Mouse (Mus musculus): Measurements from ENCODE around the gene Rin3. TPM values are rescaled to one million over a fixed set of nuclear protein-coding genes. Genes with fewer than 3 reads are reported as not detected.

Gene Rin3
- total and polyA plus RNA-seq, 2 experiments from 2014 or later, result 1.9 to 3.3 TPM

GRCm38 (mm10) chr12:102413171-102413570 lies 130.3 kb downstream of the Rin3 start:
- 84% methylated on average over 13 of the region's 13 CpGs for WGBS
- Histone ChIP-seq H3K27me3 (ENCODE audit: insufficient read depth, low read length) (no peaks in the 10 kb centered on the region), H3K9ac (no peak overlapping the region), H3K4me3 (ENCODE audit: low read depth, low read length) (no peak overlapping the region), H3K4me2 (ENCODE audit: low read depth) (no peak overlapping the region), H3K4me1 (ENCODE audit: insufficient read depth) (no peaks in the 10 kb centered on the region), H3K27ac (ENCODE audit: low read depth, low read length) (no peak overlapping the region), H3K9me3 (ENCODE audit: low read length) (no peaks in the 10 kb centered on the region), H3K36me3 (ENCODE audit: insufficient read depth) (0 out of 2 replicates have a peak, but pooled peaks cover 3% of the 10 kb centered on the region)
- TF ChIP-seq CTCF (IDR thresholded peaks at IDR 0.05; ENCODE audit: low read depth), result no peak
- ATAC-seq (no peak), DNase-seq (no peak)

GRCm38 (mm10) chr12:102414686-102415085 lies 131.8 kb downstream of the Rin3 start:
- DNase-seq, result no peak
- no peaks in the 10 kb centered on the region for H3K9me3 ChIP-seq (ENCODE audit: low read length)
- no peak overlapping the region for H3K27ac ChIP-seq (ENCODE audit: low read depth, low read length)
- no peak for TF ChIP-seq CTCF (IDR thresholded peaks at IDR 0.05; ENCODE audit: low read depth)
- H3K4me2 ChIP-seq (ENCODE audit: low read depth), result no peak overlapping the region
- H3K4me1 ChIP-seq (ENCODE audit: insufficient read depth), result no peaks in the 10 kb centered on the region
- H3K36me3 ChIP-seq (ENCODE audit: insufficient read depth), result 0 out of 2 replicates have a peak, but pooled peaks cover 3% of the 10 kb centered on the region
- WGBS, result 91% methylated on average over 6 of the region's 6 CpGs
- H3K4me3 ChIP-seq (ENCODE audit: low read depth, low read length), result no peak overlapping the region
- no peaks in the 10 kb centered on the region for H3K27me3 ChIP-seq (ENCODE audit: insufficient read depth, low read length)
- no peak overlapping the region for H3K9ac ChIP-seq
- no peak for ATAC-seq

- no peak for TF ChIP-seq CTCF (IDR thresholded peaks at IDR 0.05; ENCODE audit: low read depth)
- Histone ChIP-seq H3K36me3 (ENCODE audit: insufficient read depth) (0 out of 2 replicates have a peak, but pooled peaks cover 3% of the 10 kb centered on the region), H3K27ac (ENCODE audit: low read depth, low read length) (no peak overlapping the region), H3K27me3 (ENCODE audit: insufficient read depth, low read length) (no peaks in the 10 kb centered on the region), H3K9me3 (ENCODE audit: low read length) (no peaks in the 10 kb centered on the region), H3K4me2 (ENCODE audit: low read depth) (no peak overlapping the region), H3K4me1 (ENCODE audit: insufficient read depth) (no peaks in the 10 kb centered on the region), H3K9ac (no peak overlapping the region), H3K4me3 (ENCODE audit: low read depth, low read length) (no peak overlapping the region)
- ATAC-seq (peak; percentile 35), DNase-seq (no peak)
- WGBS, result 40% methylated on average over 7 of the region's 7 CpGs
Observed at GRCm38 (mm10) chr12:102416391-102416837, 133.6 kb downstream of the Rin3 start.

GRCm38 (mm10) chr12:102416955-102417510 lies 134.2 kb downstream of the Rin3 start:
- Histone ChIP-seq H3K9ac (no peak overlapping the region), H3K27me3 (ENCODE audit: insufficient read depth, low read length) (no peaks in the 10 kb centered on the region), H3K4me3 (ENCODE audit: low read depth, low read length) (no peak overlapping the region), H3K36me3 (ENCODE audit: insufficient read depth) (0 out of 2 replicates have a peak, but pooled peaks cover 3% of the 10 kb centered on the region), H3K27ac (ENCODE audit: low read depth, low read length) (no peak overlapping the region), H3K9me3 (ENCODE audit: low read length) (no peaks in the 10 kb centered on the region), H3K4me2 (ENCODE audit: low read depth) (no peak overlapping the region), H3K4me1 (ENCODE audit: insufficient read depth) (no peaks in the 10 kb centered on the region)
- 80% methylated on average over 7 of the region's 7 CpGs for WGBS
- no peak for TF ChIP-seq CTCF (IDR thresholded peaks at IDR 0.05; ENCODE audit: low read depth)
- no peak for ATAC-seq
- DNase-seq, result no peak

GRCm38 (mm10) chr12:102417701-102418100 lies 134.9 kb downstream of the Rin3 start:
- no peak for ATAC-seq
- H3K27ac ChIP-seq (ENCODE audit: low read depth, low read length), result no peak overlapping the region

GRCm38 (mm10) chr12:102419544-102419943 lies 136.7 kb downstream of the Rin3 start:
- TF ChIP-seq CTCF (IDR thresholded peaks at IDR 0.05; ENCODE audit: low read depth), result no peak
- no peaks in the 10 kb centered on the region for H3K27me3 ChIP-seq (ENCODE audit: insufficient read depth, low read length)
- no peaks in the 10 kb centered on the region for H3K4me1 ChIP-seq (ENCODE audit: insufficient read depth)
- peaks cover 11% of the 10 kb centered on the region; the same call in 1 of the 2 replicates for H3K36me3 ChIP-seq (ENCODE audit: insufficient read depth)
- peak; percentile 43 for DNase-seq
- H3K4me2 ChIP-seq (ENCODE audit: low read depth), result no peak overlapping the region
- H3K9me3 ChIP-seq (ENCODE audit: low read length), result no peaks in the 10 kb centered on the region
- H3K4me3 ChIP-seq (ENCODE audit: low read depth, low read length), result no peak overlapping the region
- peak; percentile 91 for ATAC-seq
- H3K9ac ChIP-seq, result no peak overlapping the region
- 23% methylated on average over 3 of the region's 3 CpGs for WGBS
- no peak overlapping the region for H3K27ac ChIP-seq (ENCODE audit: low read depth, low read length)

More at GRCm38 (mm10) chr12:102417701-102418100, 134.9 kb downstream of the Rin3 start:
- H3K9me3 ChIP-seq (ENCODE audit: low read length), result no peaks in the 10 kb centered on the region
- H3K36me3 ChIP-seq (ENCODE audit: insufficient read depth), result peaks cover 6% of the 10 kb centered on the region; the same call in 1 of the 2 replicates
- no peaks in the 10 kb centered on the region for H3K4me1 ChIP-seq (ENCODE audit: insufficient read depth)
- H3K4me3 ChIP-seq (ENCODE audit: low read depth, low read length), result no peak overlapping the region
- 94% methylated on average over 6 of the region's 6 CpGs for WGBS
- H3K9ac ChIP-seq, result no peak overlapping the region
- no peak for TF ChIP-seq CTCF (IDR thresholded peaks at IDR 0.05; ENCODE audit: low read depth)
- DNase-seq, result no peak
- H3K27me3 ChIP-seq (ENCODE audit: insufficient read depth, low read length), result no peaks in the 10 kb centered on the region
- no peak overlapping the region for H3K4me2 ChIP-seq (ENCODE audit: low read depth)

GRCm38 (mm10) chr12:102420168-102420890 lies 137.5 kb downstream of the Rin3 start:
- 90% methylated on average over 10 of the region's 10 CpGs for WGBS
- no peak overlapping the region for H3K27ac ChIP-seq (ENCODE audit: low read depth, low read length)
- H3K4me3 ChIP-seq (ENCODE audit: low read depth, low read length), result no peak overlapping the region
- no peak for ATAC-seq
- H3K36me3 ChIP-seq (ENCODE audit: insufficient read depth), result peaks cover 11% of the 10 kb centered on the region; the same call in 1 of the 2 replicates
- no peaks in the 10 kb centered on the region for H3K4me1 ChIP-seq (ENCODE audit: insufficient read depth)
- TF ChIP-seq CTCF (IDR thresholded peaks at IDR 0.05; ENCODE audit: low read depth), result no peak
- H3K4me2 ChIP-seq (ENCODE audit: low read depth), result no peak overlapping the region
- no peak for DNase-seq
- no peaks in the 10 kb centered on the region for H3K27me3 ChIP-seq (ENCODE audit: insufficient read depth, low read length)
- H3K9ac ChIP-seq, result no peak overlapping the region
- H3K9me3 ChIP-seq (ENCODE audit: low read length), result no peaks in the 10 kb centered on the region

Measured in forebrain, postnatal 0 days (tissue).